Mouse (Mus musculus) spleen, postnatal 4 days (tissue): Measurements from ENCODE around the gene Gfm2.

Source experiments
- DNase-seq, 2 experiments: peaks; one replicate each; pipeline ENCODE4 v3.0.0; 2022; ENCODE audit warnings: low spot score in 2 of 2

Gfm2 gene

GRCm38 (mm10) chr13:97187693-97188092, 50.0 kb downstream of the Gfm2 start:
- DNase-seq, result no peak

DNA sequence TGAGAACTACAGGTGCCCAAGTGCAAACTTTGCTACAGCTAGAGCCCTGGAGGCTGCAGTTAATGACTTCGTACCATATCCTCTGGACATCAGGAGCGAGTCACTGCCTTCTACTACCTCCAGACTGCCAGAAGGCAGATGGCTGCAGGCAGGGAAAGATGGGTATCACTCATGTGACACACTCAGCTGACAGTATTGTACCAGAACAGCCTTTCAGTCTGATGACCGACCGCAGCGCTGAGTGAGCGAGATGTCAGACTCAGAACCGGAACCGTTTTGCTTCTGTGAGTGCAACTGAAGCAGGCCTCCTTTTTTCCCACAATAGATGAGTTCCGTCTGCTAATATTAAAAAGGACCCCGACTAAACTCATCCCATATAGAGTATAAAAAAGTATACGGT, 54.9 kb downstream of the Gfm2 start:
- DNase-seq, result peak in 1 of 2 experiments; percentile 9

DNA sequence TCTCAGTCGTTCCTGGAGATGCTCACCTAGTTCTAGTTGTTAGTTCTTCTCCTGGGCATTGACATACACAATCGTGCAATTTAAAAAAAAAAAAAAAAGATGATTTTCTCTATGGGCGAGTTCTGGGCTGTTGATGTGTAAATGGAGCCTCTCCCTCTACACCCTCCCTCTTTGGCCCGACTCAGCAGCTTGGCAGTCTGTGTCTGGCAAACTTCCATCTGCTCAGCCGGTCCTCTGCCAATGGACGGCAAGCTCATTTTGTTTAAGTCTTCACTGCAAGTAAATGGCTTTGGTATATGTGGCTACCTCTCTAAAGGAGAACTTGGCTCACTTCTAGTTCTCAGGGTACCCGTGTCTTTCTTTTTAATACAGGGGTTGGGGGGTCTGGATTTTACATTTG, 55.7 kb downstream of the Gfm2 start:
- DNase-seq, result no peak

GRCm38 (mm10) chr13:97196186-97196924, 58.6 kb downstream of the Gfm2 start:
- no peak for DNase-seq

GRCm38 (mm10) chr13:97196925-97197218, 59.1 kb downstream of the Gfm2 start:
- DNase-seq, result no peak

DNA sequence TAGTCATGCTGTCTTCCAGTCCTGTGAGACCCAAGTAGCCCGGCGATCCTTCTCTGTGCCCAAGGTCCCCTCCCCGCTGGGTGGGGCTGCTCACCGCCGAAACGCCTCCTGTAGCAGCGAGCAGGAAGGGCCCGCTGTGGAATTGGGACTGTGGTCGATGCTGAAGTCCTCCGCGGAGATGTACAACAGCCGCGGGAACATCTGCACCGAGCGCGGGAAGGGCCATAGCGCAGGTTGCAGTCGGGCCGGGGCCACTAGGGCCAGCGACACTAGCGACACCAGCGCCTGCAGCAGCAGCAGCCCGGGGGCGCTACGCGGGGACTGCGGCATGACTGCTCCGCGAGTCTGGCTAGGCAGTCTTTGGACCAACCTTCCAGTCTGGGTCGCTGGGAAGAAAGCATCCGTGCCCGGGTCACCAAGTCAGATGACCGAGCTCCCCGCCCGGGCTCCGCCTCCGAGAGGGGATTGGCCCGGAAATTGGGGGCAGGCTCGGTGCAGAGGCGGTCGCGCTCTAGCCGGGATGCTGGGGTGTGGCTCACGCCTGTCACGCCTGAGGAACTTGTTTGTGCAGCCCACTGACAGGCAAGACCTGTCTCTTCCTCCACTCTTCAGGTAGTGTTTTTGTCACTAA, 60.3 kb downstream of the Gfm2 start, which contains the start of gene Hexb:
Hexb (minus strand) TSS at position 426 of the 631 bp plus-strand sequence.
- DNase-seq, result peak; percentile 88 to 93

DNA sequence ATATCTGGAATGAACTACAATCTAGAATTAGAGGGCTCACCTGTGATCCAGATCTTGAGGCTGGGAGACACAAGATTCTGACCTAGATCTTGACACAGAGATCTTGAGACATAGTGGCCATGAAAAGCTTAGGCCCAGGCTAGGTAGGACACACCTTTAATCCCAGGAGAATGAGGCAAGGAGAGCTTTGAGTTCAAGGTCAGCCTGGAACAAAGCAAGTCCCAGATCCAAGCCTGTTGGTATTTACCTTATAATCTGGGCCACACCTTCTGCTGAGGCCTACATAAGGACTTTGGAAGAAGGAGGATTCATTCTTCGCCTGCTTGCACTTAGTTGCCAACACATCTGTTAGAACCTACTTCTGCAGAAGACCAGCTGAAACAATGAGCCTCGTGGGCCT, 61.4 kb downstream of the Gfm2 start:
- no peak for DNase-seq

- no peak for DNase-seq
These were observed 63.3 kb downstream of the Gfm2 start for GRCm38 (mm10) chr13:97201076-97201475.

GRCm38 (mm10) chr13:97201896-97202295, 64.2 kb downstream of the Gfm2 start:
- DNase-seq, result no peak

DNA sequence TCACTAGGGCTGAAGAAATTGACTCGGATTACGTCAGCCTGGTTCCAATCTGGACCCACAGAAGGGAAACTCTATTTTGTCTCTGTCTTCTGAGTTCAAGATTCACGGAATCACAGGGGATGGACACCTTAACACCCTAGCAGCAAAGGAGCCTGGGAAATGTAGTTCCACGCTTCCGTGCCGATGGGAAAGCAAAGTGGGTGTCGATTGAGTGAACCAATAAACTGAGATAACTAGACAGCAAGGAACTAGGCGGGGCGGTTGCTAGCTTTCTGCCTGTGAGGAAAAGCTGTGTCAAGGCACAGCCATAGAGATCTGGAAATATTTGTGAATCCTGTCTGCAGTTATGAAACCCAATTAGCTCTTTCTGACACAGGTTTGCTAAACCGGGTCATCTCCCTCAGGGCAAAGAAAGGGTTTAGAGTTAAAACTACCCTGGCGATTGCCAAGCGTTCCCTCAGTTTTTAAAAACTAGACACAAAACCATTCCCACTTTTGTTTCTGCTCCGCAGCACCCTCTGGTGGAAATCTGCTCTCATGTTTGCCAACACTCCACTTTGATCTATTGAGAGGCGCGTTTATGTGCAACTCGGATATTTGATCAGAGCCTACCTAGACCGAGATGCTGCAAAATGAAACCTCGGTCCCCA, 67.4 kb downstream of the Gfm2 start:
- DNase-seq, result peak; percentile 70 to 87

GRCm38 (mm10) chr13:97206046-97206445, 68.3 kb downstream of the Gfm2 start:
- DNase-seq, result no peak

GRCm38 (mm10) chr13:97207472-97208111, 69.9 kb downstream of the Gfm2 start:
- DNase-seq, result no peak

DNA sequence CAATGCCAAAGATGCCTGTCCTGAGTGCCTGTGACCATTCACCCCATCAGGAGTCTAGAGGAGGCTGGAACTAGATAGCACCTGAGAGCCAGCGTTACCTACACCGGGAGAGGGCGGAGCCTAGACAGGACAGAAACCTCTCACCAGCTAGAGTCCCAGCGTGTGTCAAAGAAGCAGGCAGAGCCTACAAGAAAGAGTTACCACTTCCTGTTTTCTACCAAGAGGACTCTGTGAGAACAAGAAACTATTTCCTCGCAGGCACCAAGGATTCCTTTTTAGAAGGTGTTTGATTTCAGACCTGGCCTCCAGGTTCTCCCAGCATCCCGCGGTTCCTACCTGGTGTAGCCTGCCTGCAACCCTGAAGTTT, 70.4 kb downstream of the Gfm2 start:
- DNase-seq, result peak in 1 of 2 experiments; percentile 33

DNA sequence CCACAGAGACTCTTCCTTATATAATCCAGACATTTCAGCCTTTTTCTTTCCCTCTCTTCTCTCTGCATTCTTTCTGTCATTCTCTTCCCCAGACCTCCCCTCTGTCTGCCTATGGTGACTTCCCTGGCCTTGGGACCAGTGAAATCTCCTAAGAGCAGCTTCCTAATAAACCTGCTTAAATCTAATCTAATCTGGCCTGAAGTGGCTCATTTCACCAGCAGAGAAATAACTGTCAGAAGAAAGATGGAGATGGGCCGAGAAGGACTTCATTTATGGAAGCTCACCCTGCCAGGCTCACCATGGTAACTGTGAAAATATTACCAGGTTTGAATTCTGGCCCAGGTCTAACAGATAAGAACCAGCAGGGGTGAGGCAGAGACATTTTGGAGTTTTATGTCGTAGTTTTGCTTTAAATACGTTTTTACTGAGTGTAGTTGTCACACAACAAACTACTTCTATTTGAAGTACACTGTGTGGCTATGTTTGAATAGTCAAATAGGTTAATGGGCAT, 70.8 kb downstream of the Gfm2 start:
- no peak for DNase-seq

- no peak for DNase-seq
These were observed 77.0 kb downstream of the Gfm2 start for GRCm38 (mm10) chr13:97214583-97215268.

DNA sequence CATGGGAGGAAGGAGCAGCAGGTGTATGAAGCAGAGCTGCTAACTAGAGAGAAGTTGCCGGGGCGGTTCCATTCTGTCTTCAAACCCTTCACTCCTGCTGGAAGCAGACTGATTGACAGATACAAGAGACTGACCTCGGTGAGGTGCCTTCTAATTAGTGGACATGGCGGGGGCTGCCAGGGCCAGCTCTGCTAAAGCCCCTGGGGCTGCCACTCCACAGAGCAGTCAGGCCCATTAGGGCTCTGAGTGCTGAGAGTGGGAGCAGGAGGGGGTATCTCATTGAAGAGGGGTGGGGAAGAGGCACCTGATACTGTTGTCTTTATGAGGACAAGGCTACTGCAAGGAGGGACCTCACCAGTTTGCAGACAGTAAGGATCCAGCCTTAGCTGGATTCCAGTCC, 77.8 kb downstream of the Gfm2 start:
- DNase-seq, result no peak

GRCm38 (mm10) chr13:97216196-97216595, 78.5 kb downstream of the Gfm2 start:
- DNase-seq, result no peak

GRCm38 (mm10) chr13:97220022-97220421, 82.3 kb downstream of the Gfm2 start:
- DNase-seq, result no peak

- no peak for DNase-seq
These were observed 86.1 kb downstream of the Gfm2 start for GRCm38 (mm10) chr13:97223856-97224255.

DNA sequence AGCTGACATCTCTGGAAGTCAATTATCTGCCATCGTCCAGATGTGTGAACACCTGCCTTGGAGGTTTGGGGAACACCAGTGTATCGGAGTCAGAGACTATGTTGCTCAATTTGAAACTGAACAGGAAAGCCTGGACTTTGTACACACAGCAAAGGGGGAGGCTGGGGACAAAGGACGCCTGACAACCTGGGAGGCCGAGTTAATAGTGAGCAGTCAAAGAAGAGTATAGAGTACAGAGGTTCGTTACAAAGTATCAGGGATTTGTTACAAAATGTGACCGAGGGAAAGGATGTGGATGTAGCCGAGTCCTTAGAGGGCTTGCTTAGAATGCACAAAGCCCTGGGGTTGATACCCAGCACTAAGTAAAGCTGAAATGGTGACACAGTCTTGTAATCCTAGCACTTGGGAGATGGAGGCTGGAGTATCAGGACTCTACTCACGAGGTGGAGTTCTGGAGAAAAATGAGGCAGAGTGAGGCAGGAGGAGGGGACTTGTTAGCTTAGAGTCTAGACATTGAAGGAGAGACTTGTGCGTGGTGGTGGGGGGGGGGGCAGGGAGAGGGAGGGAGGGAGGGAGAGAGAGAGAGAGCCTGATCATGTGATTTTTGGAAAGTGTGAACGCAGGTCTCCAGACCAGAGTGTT, 86.7 kb downstream of the Gfm2 start:
- DNase-seq, result no peak

- no peak for DNase-seq
These were observed 87.4 kb downstream of the Gfm2 start for GRCm38 (mm10) chr13:97225130-97225529.
